Mouse (Mus musculus) heart, adult 2 months (tissue): ENCODE measurements at regions not wholly inside any gene's neighbourhood (a gene's known extent, or its start where the extent isn't known, plus 50 kb on each side); places are given as distances from the start of the nearest gene placed in this dataset.

Source experiments
- CTCF ChIP-seq: fragments of 200-600 bp; IDR thresholded peaks from 2 replicates; pipeline ENCODE4 v1.8.1; 2022; ENCODE audit warnings: antibody characterized with exemption, mild to moderate bottlenecking, moderate library complexity
- EP300 ChIP-seq: fragments of 200-500 bp; IDR thresholded peaks from 2 replicates; pipeline ENCODE4 v1.6.1; 2011; ENCODE audit warnings: low read depth, low read length, control low read depth; ENCODE audit not compliant: insufficient read depth
- POLR2A ChIP-seq: fragments of 200-500 bp; IDR thresholded peaks from 2 replicates; pipeline ENCODE4 v1.6.1; 2011; ENCODE audit warnings: mild to moderate bottlenecking, low read depth, low read length, control low read depth; ENCODE audit not compliant: insufficient read depth

GRCm38 (mm10) chrX:14664852-14665251 is 453.9 kb downstream of the H2al1n start:
- no peak for TF ChIP-seq CTCF
- TF ChIP-seq POLR2A = no peak
- no peak for TF ChIP-seq EP300
